Mouse (Mus musculus) limb, embryonic 10.5 days (tissue): ENCODE measurements around the gene AA792892. TPM values are rescaled to one million over a fixed set of nuclear protein-coding genes. Genes with fewer than 3 reads are reported as not detected.
"Not testable (repeated sequence)": the region's sequence is repeated elsewhere in the genome, so short reads cannot be mapped to it uniquely, and the experiment has no call there.

Source experiments
- DNase-seq: peaks from one replicate; pipeline ENCODE4 v3.0.0-alpha.2; 2017; ENCODE audit warnings: low spot score
- H3K27ac ChIP-seq: fragments of 300-500 bp; sonication (generic); 2 replicates; pipeline ENCODE4 v1.5.1; 2016; ENCODE audit warnings: mild to moderate bottlenecking
- H3K27me3 ChIP-seq: fragments of 300-500 bp; sonication (generic); 2 replicates; pipeline ENCODE4 v1.6.1; 2016; ENCODE audit warnings: low read depth, mild to moderate bottlenecking; ENCODE audit not compliant: poor library complexity, severe bottlenecking
- H3K36me3 ChIP-seq: fragments of 300-500 bp; sonication (generic); 2 replicates; pipeline ENCODE4 v1.6.1; 2016; ENCODE audit warnings: mild to moderate bottlenecking, moderate library complexity
- H3K4me1 ChIP-seq: fragments of 300-500 bp; sonication (generic); 2 replicates; pipeline ENCODE4 v1.6.1; 2016
- H3K4me3 ChIP-seq: fragments of 300-500 bp; sonication (generic); 2 replicates; pipeline ENCODE4 v1.5.1; 2016; ENCODE audit warnings: mild to moderate bottlenecking, moderate library complexity
- H3K9me3 ChIP-seq: fragments of 300-500 bp; sonication (generic); replicated peaks from 2 replicates; pipeline ENCODE4 v1.6.1; 2016; ENCODE audit warnings: mild to moderate bottlenecking
- WGBS: fragments of 180-500 bp; shearing (Covaris S2); methylation state at CpG from one replicate; pipeline ENCODE4 v1.1.7; 2016; 5-methylcytosine and 5-hydroxymethylcytosine counted together
- polyA plus RNA-seq: library from polyadenylated mRNA; unstranded; fragments of >200 nt; fragmentation: Nextera tagmentation; extraction: Ambion mirVana; gene quantifications from 2 replicates; pipeline ENCODE4 v1.2.1, GENCODE M21; 2016

AA792892 gene
- not detected in 2 replicates for polyA plus RNA-seq

DNA sequence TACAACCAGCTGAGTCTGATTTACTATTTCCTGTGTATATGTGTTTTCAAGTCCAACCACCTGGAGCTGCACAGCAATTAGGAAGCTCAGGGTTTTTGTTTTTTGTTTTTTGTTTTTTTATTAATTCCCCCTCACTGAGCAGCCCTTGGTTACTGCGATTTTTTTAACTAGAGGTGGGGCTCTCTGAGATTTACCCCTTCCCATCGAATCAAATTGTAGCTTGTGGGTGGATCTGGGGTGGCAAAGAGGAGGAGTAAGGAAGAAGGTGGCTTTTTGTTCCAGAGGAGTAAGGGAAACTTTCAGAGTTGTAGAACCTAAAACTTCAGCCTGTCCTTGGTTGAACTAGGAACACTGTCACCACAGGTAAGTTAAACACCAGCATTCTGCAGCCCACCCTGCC, at the start of gene AA792892:
TSS of gene AA792892 (plus strand) at position 301 of the 400 bp plus-strand sequence.
- not testable (repeated sequence) for H3K27ac ChIP-seq, H3K4me1 ChIP-seq, H3K4me3 ChIP-seq, DNase-seq, H3K27me3 ChIP-seq, H3K9me3 ChIP-seq, H3K36me3 ChIP-seq
- WGBS: no CpG with 5 or more reads among the region's 2 CpGs

DNA sequence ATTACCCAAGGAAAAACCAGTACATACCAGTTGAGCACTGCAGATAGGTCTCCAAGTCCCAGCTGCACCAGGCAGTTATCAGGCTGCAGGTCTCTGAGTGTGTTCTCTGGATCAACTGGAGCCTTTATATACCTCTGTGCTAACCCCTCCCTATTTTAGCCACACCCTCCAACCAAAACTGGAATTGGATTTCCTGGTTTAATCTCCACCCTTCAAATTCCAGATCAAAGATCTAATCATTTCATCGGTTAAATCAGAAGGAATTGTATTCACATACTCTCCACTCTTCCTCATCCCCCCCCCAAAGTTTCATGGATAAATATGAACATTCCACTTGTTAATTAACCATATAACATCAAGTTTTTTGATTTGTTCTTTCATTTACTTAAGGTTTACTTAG, 32.9 kb upstream of the AA792892 start, which contains the start of gene A430089I19Rik:
TSS of gene A430089I19Rik (minus strand) at position 101 of the 400 bp plus-strand sequence.
- H3K4me3 ChIP-seq, H3K9me3 ChIP-seq, H3K36me3 ChIP-seq, H3K4me1 ChIP-seq, H3K27ac ChIP-seq, DNase-seq, H3K27me3 ChIP-seq: not testable (repeated sequence)
- 90% methylated on average over 1 of the region's 1 CpGs for WGBS

DNA sequence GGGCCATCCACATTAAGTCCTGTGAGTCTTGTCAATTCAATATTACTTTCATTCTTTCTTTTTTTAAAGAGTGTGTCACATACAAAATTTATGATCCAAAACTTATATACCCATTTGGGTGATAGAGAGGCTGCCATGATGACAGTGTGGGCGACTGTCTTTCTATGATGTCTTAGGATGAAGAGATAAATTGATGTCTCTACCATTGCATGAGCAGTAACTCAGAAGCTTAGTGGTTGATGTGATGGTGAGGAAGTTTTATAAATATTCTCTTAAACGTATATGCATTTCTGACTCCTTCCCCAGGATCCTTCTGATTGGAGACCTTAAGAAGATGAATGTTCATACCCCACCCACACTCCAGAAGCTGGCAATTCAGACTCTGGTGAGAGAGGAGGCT, 25.4 kb upstream of the AA792892 start, which contains the start of gene Gm6502:
TSS of gene Gm6502 (plus strand) at position 301 of the 400 bp plus-strand sequence.
- no CpG with 5 or more reads among the region's 2 CpGs for WGBS
- H3K27ac ChIP-seq, H3K36me3 ChIP-seq, H3K27me3 ChIP-seq, H3K4me3 ChIP-seq, DNase-seq, H3K4me1 ChIP-seq, H3K9me3 ChIP-seq: not testable (repeated sequence)

Other genes starting within 250 kb of the AA792892 start
- not detected in 2 replicates for gene Gm3106, start 121.7 kb upstream of the AA792892 start, polyA plus RNA-seq
- gene A430089I19Rik, start 33.0 kb upstream of the AA792892 start, polyA plus RNA-seq: 0.09 TPM in 1 of 2 replicates, not detected in the other
- not detected in 2 replicates for gene Gm6502, start 25.3 kb upstream of the AA792892 start, polyA plus RNA-seq
- not detected in 2 replicates for gene Gm7682, start 106.0 kb downstream of the AA792892 start, polyA plus RNA-seq
- not detected in 2 replicates for gene Gm3139, start 186.5 kb downstream of the AA792892 start, polyA plus RNA-seq